12 mouse cellular contexts compared by ENCODE assay signal in the genomic region with DNA sequence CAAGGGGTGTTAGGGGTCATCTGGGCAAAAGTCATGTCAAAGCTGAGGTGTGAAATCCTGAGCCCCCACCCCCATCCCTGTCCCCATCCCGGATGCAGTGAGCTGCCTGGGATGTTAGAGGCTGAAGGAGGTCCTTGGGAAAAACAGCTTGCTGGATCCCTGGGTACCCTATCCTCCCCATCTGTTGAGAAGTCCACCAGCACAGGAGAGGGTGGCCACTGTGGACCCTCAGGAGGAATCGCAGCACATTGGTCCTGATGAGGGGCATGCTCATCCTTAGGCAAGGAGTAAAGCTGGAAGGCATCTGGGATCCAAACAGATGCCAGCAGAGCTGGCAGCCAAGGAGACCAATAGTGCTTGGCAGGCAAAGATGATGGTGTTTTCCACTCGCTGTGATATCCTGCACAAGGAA.
DNase-seq lines count a peak whose midpoint lies in the region; ATAC-seq lines count a peak whose summit lies in the region.
"Had no signal": no experiment of that assay in that cellular context is flagged by ENCODE, and none has a peak within 500 bp of the region (broad histone marks: within the 10 kb centered on the region; RNA-seq: fewer than 3 reads in every experiment).

No protein-coding gene starts in this region.

- 0 out of 2 replicates have a peak overlapping the region, but pooled peaks have one; percentile 29 for H3K27ac ChIP-seq in intestine, embryonic 15.5 days
- no peak overlapping the region for H3K27ac ChIP-seq in intestine, embryonic 16.5 days (ENCODE audit: low read length)
- peak overlapping the region; percentile 52; the same call in 1 of the 2 replicates for H3K27ac ChIP-seq in forebrain, embryonic 14.5 days (ENCODE audit: low read depth, low read length)
- H3K27ac ChIP-seq in hindbrain, embryonic 14.5 days = peak overlapping the region; percentile 83
- H3K27ac ChIP-seq in neural tube, embryonic 13.5 days (replicated peaks) = peak overlapping the region; percentile 92
- H3K27ac ChIP-seq: liver, embryonic 14.5 days; macrophage had no signal

- H3K4me1 ChIP-seq in intestine, embryonic 15.5 days (replicated peaks) = peaks cover 10% of the 10 kb centered on the region
- peaks cover 3% of the 10 kb centered on the region; the same call in 1 of the 2 replicates for H3K4me1 ChIP-seq in intestine, embryonic 16.5 days (ENCODE audit: control insufficient read depth, insufficient read depth, low read length)
- peaks cover 19% of the 10 kb centered on the region; the same call in 1 of the 2 replicates for H3K4me1 ChIP-seq in forebrain, embryonic 14.5 days (ENCODE audit: control insufficient read depth, insufficient read depth, low read length)
- peaks cover 21% of the 10 kb centered on the region for H3K4me1 ChIP-seq in hindbrain, embryonic 14.5 days (replicated peaks; ENCODE audit: control insufficient read depth, insufficient read depth, low read length)
- peaks cover 26% of the 10 kb centered on the region for H3K4me1 ChIP-seq in neural tube, embryonic 13.5 days (replicated peaks)

- DNase-seq in forebrain, embryonic 14.5 days (ENCODE audit: low spot score) = peak; percentile 58
- no peak for DNase-seq in hindbrain, embryonic 14.5 days (ENCODE audit: low spot score)
- DNase-seq in yolk sac, embryonic 10.5 days (ENCODE audit: low spot score) = no peak
- DNase-seq in urinary bladder, postnatal 36 days (ENCODE audit: low spot score in 2 of 2) = no peak
- DNase-seq: adrenal gland, adult 8-10 months; kidney, postnatal 25 days; thymus, postnatal 4 days had no signal

- no peak overlapping the region for H3K9ac ChIP-seq in intestine, embryonic 15.5 days
- no peak overlapping the region for H3K9ac ChIP-seq in intestine, embryonic 16.5 days (ENCODE audit: low read depth, low read length)
- H3K9ac ChIP-seq in forebrain, embryonic 14.5 days (ENCODE audit: low read length) = no peak overlapping the region
- H3K9ac ChIP-seq in hindbrain, embryonic 14.5 days = no peak overlapping the region
- H3K9ac ChIP-seq in neural tube, embryonic 13.5 days = no peak overlapping the region
- H3K9ac ChIP-seq: liver, embryonic 14.5 days had no signal

- H3K4me2 ChIP-seq in intestine, embryonic 15.5 days (replicated peaks) = no peak overlapping the region
- no peak overlapping the region for H3K4me2 ChIP-seq in intestine, embryonic 16.5 days (ENCODE audit: low read depth, low read length)
- H3K4me2 ChIP-seq in forebrain, embryonic 14.5 days (ENCODE audit: low read length) = no peak overlapping the region
- no peak overlapping the region for H3K4me2 ChIP-seq in hindbrain, embryonic 14.5 days (replicated peaks)
- no peak overlapping the region for H3K4me2 ChIP-seq in neural tube, embryonic 13.5 days

- WGBS in intestine, embryonic 15.5 days = 52% methylated on average over 3 of the region's 3 CpGs
- 68% methylated on average over 3 of the region's 3 CpGs for WGBS in intestine, embryonic 16.5 days
- 64% methylated on average over 3 of the region's 3 CpGs for WGBS in forebrain, embryonic 14.5 days
- WGBS in hindbrain, embryonic 14.5 days = 44% methylated on average over 3 of the region's 3 CpGs
- WGBS in neural tube, embryonic 13.5 days = 60% methylated on average over 3 of the region's 3 CpGs

- H3K4me3 ChIP-seq in intestine, embryonic 15.5 days (replicated peaks) = no peak overlapping the region
- H3K4me3 ChIP-seq in intestine, embryonic 16.5 days (ENCODE audit: low read length) = no peak overlapping the region
- no peak overlapping the region for H3K4me3 ChIP-seq in forebrain, embryonic 14.5 days (ENCODE audit: low read depth, low read length)
- no peak overlapping the region for H3K4me3 ChIP-seq in hindbrain, embryonic 14.5 days (replicated peaks; ENCODE audit: low read length)
- H3K4me3 ChIP-seq in neural tube, embryonic 13.5 days = no peak overlapping the region

- no peaks in the 10 kb centered on the region for H3K36me3 ChIP-seq in intestine, embryonic 15.5 days
- no peaks in the 10 kb centered on the region for H3K36me3 ChIP-seq in intestine, embryonic 16.5 days (ENCODE audit: control insufficient read depth, insufficient read depth, low read length)
- no peaks in the 10 kb centered on the region for H3K36me3 ChIP-seq in forebrain, embryonic 14.5 days (ENCODE audit: control insufficient read depth, insufficient read depth, low read length)
- H3K36me3 ChIP-seq in hindbrain, embryonic 14.5 days (replicated peaks; ENCODE audit: control insufficient read depth, insufficient read depth) = no peaks in the 10 kb centered on the region
- H3K36me3 ChIP-seq in neural tube, embryonic 13.5 days = peaks cover 16% of the 10 kb centered on the region; the same call in 1 of the 2 replicates

- H3K9me3 ChIP-seq in intestine, embryonic 15.5 days = no peaks in the 10 kb centered on the region
- no peaks in the 10 kb centered on the region for H3K9me3 ChIP-seq in intestine, embryonic 16.5 days (ENCODE audit: control insufficient read depth, low read length)
- H3K9me3 ChIP-seq in forebrain, embryonic 14.5 days (replicated peaks; ENCODE audit: control insufficient read depth, low read length) = no peaks in the 10 kb centered on the region
- no peaks in the 10 kb centered on the region for H3K9me3 ChIP-seq in hindbrain, embryonic 14.5 days (ENCODE audit: control insufficient read depth, low read length)
- H3K9me3 ChIP-seq in neural tube, embryonic 13.5 days = no peaks in the 10 kb centered on the region

- no peaks in the 10 kb centered on the region for H3K27me3 ChIP-seq in intestine, embryonic 15.5 days (replicated peaks)
- H3K27me3 ChIP-seq in intestine, embryonic 16.5 days (replicated peaks; ENCODE audit: control insufficient read depth, insufficient read depth, low read length) = no peaks in the 10 kb centered on the region
- H3K27me3 ChIP-seq in forebrain, embryonic 14.5 days (replicated peaks; ENCODE audit: control insufficient read depth, insufficient read depth, low read length) = no peaks in the 10 kb centered on the region
- no peaks in the 10 kb centered on the region for H3K27me3 ChIP-seq in hindbrain, embryonic 14.5 days (ENCODE audit: control insufficient read depth, insufficient read depth, low read length)
- no peaks in the 10 kb centered on the region for H3K27me3 ChIP-seq in neural tube, embryonic 13.5 days

- peak; percentile 12; the same call in 1 of the 2 replicates for ATAC-seq in intestine, embryonic 15.5 days
- no peak for ATAC-seq in intestine, embryonic 16.5 days
- peak; percentile 61 for ATAC-seq in forebrain, embryonic 14.5 days
- peak; percentile 32; the same call in 1 of the 2 replicates for ATAC-seq in hindbrain, embryonic 14.5 days (ENCODE audit: low FRiP score)
- ATAC-seq in neural tube, embryonic 13.5 days (ENCODE audit: low read depth) = peak; percentile 68
